Mouse (Mus musculus): ENCODE measurements around the gene Sobp. TPM values are rescaled to one million over a fixed set of nuclear protein-coding genes. Genes with fewer than 3 reads are reported as not detected.

Gene Sobp
- polyA plus RNA-seq, 1 experiment from 2014 or later = 2.4 TPM

GRCm38 (mm10) chr10:43002721-43003465 lies 171.4 kb downstream of the Sobp start:
- peak overlapping the region; percentile 47 for H3K4me3 ChIP-seq (ENCODE audit: control insufficient read depth in 1 of 2, insufficient read depth in 1 of 2, low read depth in 1 of 2, low read length in 2 of 2)
- H3K27me3 ChIP-seq (ENCODE audit: control insufficient read depth, insufficient read depth, low read length) = no peaks in the 10 kb centered on the region
- H3K36me3 ChIP-seq (ENCODE audit: control insufficient read depth, insufficient read depth, low read length) = no peaks in the 10 kb centered on the region
- no peak overlapping the region for H3K27ac ChIP-seq (replicated peaks in 1 of 2; ENCODE audit: control insufficient read depth in 1 of 2, insufficient read depth in 1 of 2, low read depth in 2 of 2, low read length in 2 of 2)
- WGBS = 10% methylated on average over 25 of the region's 25 CpGs
- peaks cover 6 to 13% of the 10 kb centered on the region in 2 experiments for H3K4me1 ChIP-seq (ENCODE audit: control insufficient read depth in 2 of 2, insufficient read depth in 2 of 2, low read length in 2 of 2)
- no peaks in the 10 kb centered on the region for H3K9me3 ChIP-seq (ENCODE audit: control insufficient read depth, low read length)
- no peak for ATAC-seq (ENCODE audit: insufficient number of reproducible peaks, insufficient read depth, low FRiP score, low read depth)
- H3K9ac ChIP-seq (ENCODE audit: low read length) = peak overlapping the region; percentile 72
- H3K4me2 ChIP-seq (ENCODE audit: low read length) = peak overlapping the region; percentile 84

DNA sequence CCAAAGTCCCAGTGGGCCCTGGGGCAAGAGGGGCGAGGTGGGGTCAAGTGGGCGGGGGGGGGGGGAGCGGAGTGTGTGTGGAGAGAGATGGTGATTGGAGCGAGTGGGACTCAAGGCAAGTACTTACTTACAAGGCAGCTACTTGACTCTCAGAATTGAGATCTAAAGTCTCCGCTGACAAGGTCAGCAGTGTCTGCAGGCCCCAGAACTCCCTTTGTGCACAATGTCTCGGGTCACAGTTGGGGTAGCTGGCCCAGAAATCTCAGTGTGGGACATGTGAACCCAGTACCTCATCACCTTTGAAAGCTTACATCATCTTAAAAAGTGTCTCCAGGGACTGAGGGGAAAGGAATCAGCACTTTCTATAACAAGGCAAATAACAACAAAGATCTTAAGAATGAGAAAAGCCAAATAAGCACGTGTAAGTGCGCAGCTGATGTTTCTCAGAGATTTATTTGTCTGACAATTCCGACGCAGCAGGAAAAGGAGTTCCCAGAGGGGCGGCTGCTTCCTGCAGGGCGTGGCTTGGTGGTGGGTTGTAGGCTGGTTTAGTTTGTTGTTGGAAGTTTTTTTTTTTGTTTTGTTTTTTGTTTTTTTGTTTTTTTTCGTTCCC lies 172.2 kb downstream of the Sobp start:
- Histone ChIP-seq H3K4me1 (ENCODE audit: control insufficient read depth in 2 of 2, insufficient read depth in 2 of 2, low read length in 2 of 2) (peaks cover 5 to 10% of the 10 kb centered on the region in 2 experiments; a peak in 3 of 4 replicates), H3K9ac (ENCODE audit: low read length) (peak overlapping the region; percentile 72), H3K36me3 (ENCODE audit: control insufficient read depth, insufficient read depth, low read length) (no peaks in the 10 kb centered on the region), H3K27me3 (ENCODE audit: control insufficient read depth, insufficient read depth, low read length) (no peaks in the 10 kb centered on the region), H3K4me3 (ENCODE audit: control insufficient read depth in 1 of 2, insufficient read depth in 1 of 2, low read depth in 1 of 2, low read length in 2 of 2) (peak overlapping the region in 1 of 2 experiments; percentile 47; a peak in 3 of 4 replicates), H3K9me3 (ENCODE audit: control insufficient read depth, low read length) (no peaks in the 10 kb centered on the region), H3K27ac (replicated peaks in 1 of 2; ENCODE audit: control insufficient read depth in 1 of 2, insufficient read depth in 1 of 2, low read depth in 2 of 2, low read length in 2 of 2) (no peak overlapping the region), H3K4me2 (ENCODE audit: low read length) (peak overlapping the region; percentile 84)
- WGBS = 9% methylated on average over 12 of the region's 13 CpGs
- no peak for ATAC-seq (ENCODE audit: insufficient number of reproducible peaks, insufficient read depth, low FRiP score, low read depth)

- H3K9ac ChIP-seq (ENCODE audit: low read length) = no peak overlapping the region
- no peak overlapping the region for H3K4me2 ChIP-seq (ENCODE audit: low read length)
- no peak overlapping the region for H3K4me3 ChIP-seq (ENCODE audit: control insufficient read depth in 1 of 2, insufficient read depth in 1 of 2, low read depth in 1 of 2, low read length in 2 of 2)
- 69% methylated on average over 3 of the region's 3 CpGs for WGBS
- H3K36me3 ChIP-seq (ENCODE audit: control insufficient read depth, insufficient read depth, low read length) = no peaks in the 10 kb centered on the region
- no peak overlapping the region for H3K27ac ChIP-seq (replicated peaks in 1 of 2; ENCODE audit: control insufficient read depth in 1 of 2, insufficient read depth in 1 of 2, low read depth in 2 of 2, low read length in 2 of 2)
- H3K27me3 ChIP-seq (ENCODE audit: control insufficient read depth, insufficient read depth, low read length) = no peaks in the 10 kb centered on the region
- ATAC-seq (ENCODE audit: insufficient number of reproducible peaks, insufficient read depth, low FRiP score, low read depth) = no peak
- no peaks in the 10 kb centered on the region for H3K9me3 ChIP-seq (ENCODE audit: control insufficient read depth, low read length)
- peaks cover 4 to 7% of the 10 kb centered on the region in 2 experiments; a peak in 3 of 4 replicates for H3K4me1 ChIP-seq (ENCODE audit: control insufficient read depth in 2 of 2, insufficient read depth in 2 of 2, low read length in 2 of 2)
Observed at GRCm38 (mm10) chr10:43001433-43001832, 172.9 kb downstream of the Sobp start.

GRCm38 (mm10) chr10:42999324-42999723 lies 175.0 kb downstream of the Sobp start:
- Histone ChIP-seq H3K36me3 (ENCODE audit: control insufficient read depth, insufficient read depth, low read length) (no peaks in the 10 kb centered on the region), H3K27me3 (ENCODE audit: control insufficient read depth, insufficient read depth, low read length) (no peaks in the 10 kb centered on the region), H3K9ac (ENCODE audit: low read length) (no peak overlapping the region), H3K4me3 (ENCODE audit: control insufficient read depth in 1 of 2, insufficient read depth in 1 of 2, low read depth in 1 of 2, low read length in 2 of 2) (no peak overlapping the region), H3K27ac (replicated peaks in 1 of 2; ENCODE audit: control insufficient read depth in 1 of 2, insufficient read depth in 1 of 2, low read depth in 2 of 2, low read length in 2 of 2) (no peak overlapping the region), H3K4me1 (ENCODE audit: control insufficient read depth in 2 of 2, insufficient read depth in 2 of 2, low read length in 2 of 2) (peaks cover 11% of the 10 kb centered on the region in 2 experiments), H3K4me2 (ENCODE audit: low read length) (no peak overlapping the region), H3K9me3 (ENCODE audit: control insufficient read depth, low read length) (no peaks in the 10 kb centered on the region)
- no peak for ATAC-seq (ENCODE audit: insufficient number of reproducible peaks, insufficient read depth, low FRiP score, low read depth)
- WGBS = 94% methylated on average over 10 of the region's 10 CpGs

DNA sequence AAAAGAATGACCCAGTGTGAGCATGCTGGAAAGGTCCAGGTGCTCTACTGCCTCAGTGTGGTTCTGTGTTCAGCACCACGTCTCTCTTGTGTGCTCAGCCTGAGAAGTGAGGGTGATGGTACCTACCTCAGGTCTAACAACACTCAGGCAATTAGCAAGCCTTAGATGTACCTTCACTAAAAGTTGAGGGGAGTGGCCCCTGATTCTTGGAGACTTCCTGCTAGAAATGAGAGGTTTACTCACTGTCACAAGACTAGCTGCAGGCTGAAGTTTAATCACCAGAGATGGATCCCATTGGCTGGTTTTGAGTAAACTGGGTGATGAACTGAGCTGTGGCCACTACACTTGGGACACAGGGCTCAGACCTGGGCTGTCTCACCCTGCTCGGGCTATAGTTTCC lies 177.1 kb downstream of the Sobp start:
- Histone ChIP-seq H3K4me3 (ENCODE audit: control insufficient read depth in 1 of 2, insufficient read depth in 1 of 2, low read depth in 1 of 2, low read length in 2 of 2) (no peak overlapping the region), H3K4me1 (ENCODE audit: control insufficient read depth in 2 of 2, insufficient read depth in 2 of 2, low read length in 2 of 2) (peaks cover 10 to 11% of the 10 kb centered on the region in 2 experiments), H3K4me2 (ENCODE audit: low read length) (no peak overlapping the region), H3K27me3 (ENCODE audit: control insufficient read depth, insufficient read depth, low read length) (0 out of 2 replicates have a peak, but pooled peaks cover 3% of the 10 kb centered on the region), H3K9ac (ENCODE audit: low read length) (no peak overlapping the region), H3K9me3 (ENCODE audit: control insufficient read depth, low read length) (no peaks in the 10 kb centered on the region), H3K27ac (replicated peaks in 1 of 2; ENCODE audit: control insufficient read depth in 1 of 2, insufficient read depth in 1 of 2, low read depth in 2 of 2, low read length in 2 of 2) (no peak overlapping the region), H3K36me3 (ENCODE audit: control insufficient read depth, insufficient read depth, low read length) (no peaks in the 10 kb centered on the region)
- no peak for ATAC-seq (ENCODE audit: insufficient number of reproducible peaks, insufficient read depth, low FRiP score, low read depth)
- whole genome bisulfite sequencing = 75% methylated on average over 2 of the region's 2 CpGs

DNA sequence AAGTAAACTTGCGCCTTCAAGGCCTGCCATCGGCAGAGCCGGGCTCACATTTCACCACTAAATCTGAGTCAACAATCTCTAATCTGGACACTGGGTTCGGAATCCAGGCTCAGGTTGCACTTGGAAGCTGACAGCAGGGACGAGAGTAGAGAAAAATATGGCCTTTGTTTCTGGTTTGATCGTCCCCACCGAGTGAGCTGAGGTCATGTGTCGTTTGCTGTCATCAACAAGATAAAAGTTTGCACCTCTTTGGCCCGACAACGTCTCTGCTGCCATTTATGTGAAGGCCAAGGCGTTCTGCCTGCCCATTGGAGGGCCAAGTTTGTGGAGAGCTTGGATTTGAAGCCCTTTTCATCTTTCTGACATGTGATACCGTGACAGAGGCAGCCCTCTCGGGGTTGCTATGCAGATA lies 178.8 kb downstream of the Sobp start:
- Histone ChIP-seq H3K4me1 (ENCODE audit: control insufficient read depth in 2 of 2, insufficient read depth in 2 of 2, low read length in 2 of 2) (peaks cover 6 to 8% of the 10 kb centered on the region in 2 experiments), H3K4me3 (ENCODE audit: control insufficient read depth in 1 of 2, insufficient read depth in 1 of 2, low read depth in 1 of 2, low read length in 2 of 2) (no peak overlapping the region), H3K27ac (replicated peaks in 1 of 2; ENCODE audit: control insufficient read depth in 1 of 2, insufficient read depth in 1 of 2, low read depth in 2 of 2, low read length in 2 of 2) (peak overlapping the region in 1 of 2 experiments; percentile 23; a peak in 1 of 4 replicates), H3K36me3 (ENCODE audit: control insufficient read depth, insufficient read depth, low read length) (no peaks in the 10 kb centered on the region), H3K9me3 (ENCODE audit: control insufficient read depth, low read length) (no peaks in the 10 kb centered on the region), H3K4me2 (ENCODE audit: low read length) (no peak overlapping the region), H3K27me3 (ENCODE audit: control insufficient read depth, insufficient read depth, low read length) (0 out of 2 replicates have a peak, but pooled peaks cover 3% of the 10 kb centered on the region), H3K9ac (ENCODE audit: low read length) (no peak overlapping the region)
- no peak for ATAC-seq (ENCODE audit: insufficient number of reproducible peaks, insufficient read depth, low FRiP score, low read depth)
- 20% methylated on average over 13 of the region's 13 CpGs for WGBS

- H3K27me3 ChIP-seq (ENCODE audit: control insufficient read depth, insufficient read depth, low read length) = 0 out of 2 replicates have a peak, but pooled peaks cover 3% of the 10 kb centered on the region
- peaks cover 6 to 8% of the 10 kb centered on the region in 2 experiments for H3K4me1 ChIP-seq (ENCODE audit: control insufficient read depth in 2 of 2, insufficient read depth in 2 of 2, low read length in 2 of 2)
- no peaks in the 10 kb centered on the region for H3K36me3 ChIP-seq (ENCODE audit: control insufficient read depth, insufficient read depth, low read length)
- H3K4me2 ChIP-seq (ENCODE audit: low read length) = 0 out of 2 replicates have a peak overlapping the region, but pooled peaks have one; percentile 8
- H3K9me3 ChIP-seq (ENCODE audit: control insufficient read depth, low read length) = no peaks in the 10 kb centered on the region
- no peak overlapping the region for H3K9ac ChIP-seq (ENCODE audit: low read length)
- ATAC-seq (ENCODE audit: insufficient number of reproducible peaks, insufficient read depth, low FRiP score, low read depth) = no peak
- H3K27ac ChIP-seq (replicated peaks in 1 of 2; ENCODE audit: control insufficient read depth in 1 of 2, insufficient read depth in 1 of 2, low read depth in 2 of 2, low read length in 2 of 2) = no peak overlapping the region
- WGBS = 30% methylated on average over 13 of the region's 13 CpGs
- no peak overlapping the region for H3K4me3 ChIP-seq (ENCODE audit: control insufficient read depth in 1 of 2, insufficient read depth in 1 of 2, low read depth in 1 of 2, low read length in 2 of 2)
Observed at GRCm38 (mm10) chr10:42994331-42994782, 180.0 kb downstream of the Sobp start.
